Mouse (Mus musculus): ENCODE measurements around the gene Mcm9.
A peak's percentile ranks its signal among the peaks of the same experiment; 100 is the strongest.

Gene Mcm9

DNA sequence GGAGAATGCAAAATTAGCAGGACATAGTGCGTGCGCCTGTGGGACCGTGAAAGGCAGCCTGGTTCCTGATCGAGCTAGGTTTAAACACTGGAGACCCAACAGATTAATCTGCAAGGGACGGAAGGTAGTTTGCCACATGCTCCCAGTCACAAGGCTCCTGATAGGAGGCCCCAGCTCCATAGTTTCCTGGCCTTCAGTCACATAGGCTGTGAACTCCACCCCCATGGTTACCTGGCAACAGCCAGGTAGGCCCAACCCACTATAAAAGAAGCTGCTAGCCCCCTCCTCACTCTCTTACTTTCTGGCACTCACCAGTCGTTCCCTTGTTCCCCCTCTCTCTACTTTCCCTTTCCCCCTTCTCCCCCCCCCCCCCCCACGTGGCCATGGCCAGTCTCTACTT lies 50.1 kb downstream of the Mcm9 start:
- no peak for DNase-seq (ENCODE audit: low spot score in 2 of 2)

DNA sequence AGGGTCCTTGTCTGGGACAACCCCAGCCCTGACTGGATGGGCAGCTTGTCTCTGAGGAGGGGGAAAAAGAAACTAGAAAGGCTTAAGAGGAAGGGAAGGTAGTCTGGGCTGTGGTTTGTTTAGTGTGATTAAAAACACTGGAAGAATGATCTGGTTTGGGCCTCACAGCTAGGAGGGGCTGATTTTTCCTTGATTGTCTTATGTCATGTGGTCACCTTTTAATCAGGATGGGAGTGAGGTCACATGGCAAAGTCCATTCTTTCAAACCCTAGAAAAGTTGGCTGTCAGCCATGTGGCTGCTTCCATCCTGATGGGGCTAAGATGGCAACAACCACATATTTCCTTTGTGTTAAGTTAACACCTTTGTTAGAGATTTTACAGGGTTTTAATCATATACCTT lies 61.7 kb downstream of the Mcm9 start:
- DNase-seq (ENCODE audit: low spot score in 2 of 2), result no peak

DNA sequence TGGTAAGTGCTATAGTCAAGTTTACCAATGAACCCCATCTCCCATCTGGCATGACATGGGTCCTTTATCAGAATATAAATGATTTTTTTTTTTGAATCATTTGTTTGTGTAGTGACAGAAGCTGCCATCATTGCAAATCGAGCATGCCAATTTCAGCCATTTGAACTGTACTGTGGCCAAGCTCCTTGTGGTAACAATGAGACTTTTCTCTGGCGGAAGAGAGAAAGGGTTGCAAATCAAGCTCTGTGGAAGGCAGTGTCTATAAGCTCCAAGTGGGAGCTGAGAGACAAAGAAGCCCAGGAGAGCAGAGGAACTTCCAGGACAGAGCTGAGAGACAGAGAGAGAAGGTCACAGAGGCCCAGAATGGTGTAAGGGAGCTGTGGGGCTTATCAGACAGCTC lies 64.7 kb downstream of the Mcm9 start:
- DNase-seq (ENCODE audit: low spot score in 2 of 2), result no peak

DNA sequence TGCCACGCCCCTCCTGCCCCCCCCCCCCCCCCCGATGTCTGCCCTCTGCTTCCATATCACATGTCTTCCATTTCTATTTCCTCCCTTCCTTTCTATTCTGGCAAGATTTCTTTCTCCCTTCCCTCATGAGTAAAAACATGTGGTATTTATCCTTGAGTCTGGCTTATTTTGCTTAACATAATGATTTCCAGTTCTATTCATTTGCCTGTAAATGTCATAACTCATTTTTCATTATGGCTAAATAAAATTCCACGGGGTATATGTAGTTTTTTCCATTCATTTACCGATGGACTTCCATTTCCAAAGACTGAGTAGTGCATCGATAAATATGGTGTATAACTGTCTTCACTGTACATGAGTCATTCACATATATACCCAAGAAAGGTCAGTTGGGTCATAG lies 68.2 kb downstream of the Mcm9 start:
- DNase-seq (ENCODE audit: low spot score in 2 of 2), result no peak

DNA sequence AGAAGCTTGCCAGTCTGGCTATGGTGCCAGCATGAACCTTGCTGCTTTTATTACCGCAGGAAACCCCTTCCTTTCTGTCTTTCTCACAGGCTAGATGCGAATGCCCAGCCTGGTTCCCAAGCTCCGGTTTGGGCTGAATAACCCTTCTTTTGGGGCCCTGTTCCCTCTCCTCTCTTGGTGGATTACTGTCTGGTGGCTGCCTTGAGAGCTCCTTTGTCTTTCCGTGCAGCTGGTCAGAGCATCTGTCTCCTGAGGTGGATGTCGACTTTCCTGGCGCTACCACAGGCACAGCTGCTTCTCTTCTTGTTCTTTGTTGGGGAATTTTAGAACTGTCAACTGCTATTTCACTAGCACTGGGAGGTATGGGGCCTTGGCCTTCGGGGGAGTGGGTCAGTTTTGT lies 92.6 kb downstream of the Mcm9 start:
- DNase-seq (ENCODE audit: low spot score in 2 of 2), result no peak

DNA sequence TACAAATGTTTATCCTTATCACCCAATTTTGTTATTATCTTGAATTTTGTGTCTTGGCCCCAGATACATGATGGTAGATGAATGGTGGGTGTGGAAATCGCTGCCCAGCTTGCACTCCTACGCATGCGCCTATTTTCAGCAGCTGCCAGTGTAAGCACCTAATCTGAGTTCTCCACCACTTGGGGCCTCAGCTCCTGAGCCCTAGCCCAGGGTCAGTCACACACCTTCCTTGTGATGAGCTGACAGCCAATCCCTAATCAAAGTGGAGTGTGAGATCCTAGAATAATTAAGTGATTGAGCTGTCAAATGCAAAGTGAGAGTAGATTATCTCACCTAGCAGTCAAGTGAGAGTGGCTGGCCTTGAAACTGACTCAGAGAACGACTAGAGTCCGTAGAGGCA lies 97.9 kb downstream of the Mcm9 start:
- no peak for DNase-seq (ENCODE audit: low spot score in 2 of 2)

DNA sequence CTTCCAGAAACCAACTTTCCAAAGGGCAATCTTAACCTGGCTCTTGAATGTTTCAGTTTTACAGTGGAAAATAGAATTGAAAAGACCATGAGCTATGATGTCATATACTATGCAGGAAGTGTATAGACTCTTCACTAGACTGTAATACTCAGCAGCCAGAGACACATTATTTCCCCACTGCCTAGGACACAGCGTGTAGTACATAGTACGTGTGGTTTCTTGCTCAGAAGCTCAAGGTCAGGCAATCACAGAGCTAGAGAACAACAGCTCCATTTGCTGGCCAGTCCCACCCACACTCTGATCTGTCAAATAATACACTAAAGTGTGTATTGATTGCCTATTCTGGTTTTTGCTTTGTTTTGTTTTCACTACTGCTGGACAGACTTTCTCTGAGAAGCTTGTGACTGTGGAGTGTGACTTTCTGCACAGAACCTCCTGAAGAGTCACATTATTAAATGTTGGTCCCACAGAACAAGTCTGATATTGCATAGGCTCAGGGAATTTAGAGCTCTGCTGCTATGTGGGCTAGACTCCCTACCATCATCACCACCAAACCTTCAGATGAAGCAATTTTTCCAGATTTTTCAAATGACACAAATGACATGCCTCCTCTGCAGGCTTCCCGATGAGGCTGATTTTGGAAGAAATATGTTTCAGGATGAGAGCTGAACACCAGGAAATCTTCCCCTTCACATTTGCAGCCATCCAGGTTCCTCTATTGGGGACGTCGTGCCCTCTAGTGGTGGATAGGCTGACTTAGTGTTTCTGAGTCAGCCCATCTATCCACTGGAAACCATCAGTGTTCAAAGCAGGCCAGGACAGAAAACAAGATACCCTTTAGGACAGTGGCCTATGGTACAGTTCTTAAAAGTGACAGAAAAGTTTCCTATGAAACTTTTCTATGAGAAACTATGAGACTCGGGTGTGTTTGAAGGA lies 102.1 kb downstream of the Mcm9 start:
- peak; percentile 10 to 85 for DNase-seq (ENCODE audit: low spot score in 2 of 2)

DNA sequence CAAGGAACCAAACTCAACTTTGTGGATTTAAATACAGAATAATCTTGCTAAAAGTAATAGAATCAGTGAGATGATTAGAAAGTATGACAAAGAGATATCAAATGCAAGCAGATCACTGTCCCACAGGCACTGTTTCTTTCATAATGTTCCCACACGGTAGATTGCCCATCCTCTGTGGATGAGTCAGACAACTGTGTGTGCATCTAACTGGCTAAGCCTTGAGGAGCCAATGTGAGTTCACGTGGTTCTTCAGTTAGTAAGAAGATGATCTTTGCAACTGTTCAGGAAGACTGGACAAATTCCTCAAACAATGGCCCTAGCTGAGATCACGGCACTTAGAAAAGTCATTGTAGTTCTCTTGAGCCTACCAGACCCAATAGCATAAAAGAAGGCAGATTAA lies 102.9 kb downstream of the Mcm9 start:
- no peak for DNase-seq (ENCODE audit: low spot score in 2 of 2)

DNA sequence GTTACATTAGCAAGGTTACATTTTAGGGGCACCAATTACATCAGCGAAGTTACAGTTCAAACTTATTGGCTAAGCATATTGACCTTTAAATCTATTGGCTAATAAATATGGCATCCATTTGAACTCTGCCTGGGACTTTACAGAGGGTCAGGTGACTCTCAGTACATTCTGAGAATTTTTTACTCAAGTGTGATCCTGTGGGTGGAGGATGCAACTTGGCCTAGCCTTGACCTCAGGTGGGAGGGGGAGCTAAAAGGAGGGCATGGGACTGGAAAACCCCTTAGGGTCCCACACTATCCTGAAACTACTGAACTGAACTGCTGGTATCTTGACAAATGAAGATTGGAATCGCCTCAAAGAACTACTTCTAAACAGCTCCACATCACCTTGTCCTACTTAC lies 103.9 kb downstream of the Mcm9 start:
- DNase-seq (ENCODE audit: low spot score in 2 of 2), result no peak

DNA sequence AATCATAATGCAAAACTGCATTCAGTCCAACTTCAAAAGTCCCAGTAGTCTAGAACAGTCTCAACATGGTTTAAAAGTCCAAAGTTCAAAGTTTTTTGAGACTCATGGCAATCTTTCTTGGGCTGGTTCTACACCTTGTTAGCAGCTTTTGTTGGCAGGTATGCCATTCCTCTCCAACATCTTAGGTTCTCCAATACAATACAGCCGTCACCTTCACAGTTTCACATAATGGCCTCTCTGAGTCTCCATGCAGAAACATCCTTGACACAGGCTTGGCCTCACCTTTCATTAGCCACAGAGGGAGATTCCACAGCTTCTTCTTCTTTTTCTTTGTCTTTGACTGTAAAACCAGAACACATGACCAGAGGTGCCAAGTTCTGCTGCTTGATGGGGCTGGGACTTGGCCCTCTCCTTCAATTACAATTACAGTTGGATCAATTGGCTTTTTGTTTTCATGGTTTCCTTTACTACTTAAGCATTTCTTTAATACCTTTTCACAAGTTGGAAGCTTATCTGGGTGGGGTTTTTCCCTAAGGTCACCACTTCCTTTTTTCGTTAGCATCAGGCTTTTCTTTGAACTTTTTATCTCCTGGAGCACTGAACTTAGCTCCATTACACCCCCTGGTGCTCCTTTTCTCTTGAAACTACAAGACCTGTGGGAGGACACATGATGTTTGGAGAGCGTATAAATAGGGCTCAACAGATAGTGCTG lies 104.8 kb downstream of the Mcm9 start:
- DNase-seq (ENCODE audit: low spot score in 2 of 2), result no peak

DNA sequence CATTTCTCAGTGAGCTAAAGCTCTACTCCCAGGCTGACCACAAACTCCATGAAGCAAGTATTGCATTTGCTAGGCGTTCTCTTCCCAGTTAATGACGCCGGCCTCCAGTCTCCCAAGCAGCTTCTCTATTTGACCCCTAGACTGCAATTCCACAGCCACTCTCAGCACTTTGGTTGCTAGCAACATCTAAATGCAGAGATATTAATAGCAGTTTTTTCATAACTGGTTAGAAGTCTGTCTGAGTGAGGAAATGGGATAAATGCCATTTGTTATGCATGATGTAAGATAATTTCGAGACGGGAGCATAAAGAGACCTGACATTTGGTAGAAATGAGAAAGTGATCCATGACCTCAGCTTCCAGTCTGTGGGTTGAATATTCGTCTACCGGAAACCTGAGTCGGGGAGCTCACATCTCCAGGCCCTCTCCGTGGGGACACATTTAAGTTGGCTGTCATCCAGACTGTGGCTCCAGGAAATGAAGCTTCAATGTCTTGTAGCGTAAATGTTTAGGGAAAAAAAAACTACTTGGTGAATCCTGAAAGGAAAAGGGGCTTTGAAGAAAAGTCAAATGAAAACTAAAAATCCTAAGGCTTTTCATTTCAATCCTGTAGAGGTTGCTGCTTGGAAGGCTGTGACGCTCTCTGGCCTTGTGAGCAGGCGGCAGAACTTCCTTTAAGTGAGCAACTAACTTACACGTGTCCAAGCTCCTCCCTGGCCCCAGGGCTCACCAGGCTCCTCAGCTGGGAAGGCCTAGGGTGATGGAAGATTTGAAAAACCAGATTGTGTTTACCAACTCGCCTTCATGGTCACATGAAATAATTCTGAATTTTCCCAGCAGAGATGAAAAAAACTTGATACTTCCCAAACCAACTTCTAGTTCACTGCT lies 110.9 kb downstream of the Mcm9 start:
- DNase-seq (ENCODE audit: low spot score in 2 of 2), result no peak

DNA sequence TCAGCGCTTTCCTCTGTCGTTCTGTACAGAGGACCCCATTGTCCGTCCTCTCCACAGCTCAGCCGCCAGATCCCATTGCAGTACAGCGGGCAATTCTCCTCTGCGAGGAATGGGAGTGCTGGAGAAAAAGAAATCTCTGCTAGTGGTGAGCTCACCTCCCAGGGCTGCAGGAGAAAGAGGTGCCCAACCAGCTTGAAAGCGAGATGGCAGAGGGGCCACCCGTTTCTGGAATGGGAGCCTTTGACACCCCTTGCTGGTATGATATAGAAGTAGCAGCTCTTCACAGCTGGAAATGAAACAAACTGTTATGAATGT lies 111.7 kb downstream of the Mcm9 start:
- no peak for DNase-seq (ENCODE audit: low spot score in 2 of 2)

DNA sequence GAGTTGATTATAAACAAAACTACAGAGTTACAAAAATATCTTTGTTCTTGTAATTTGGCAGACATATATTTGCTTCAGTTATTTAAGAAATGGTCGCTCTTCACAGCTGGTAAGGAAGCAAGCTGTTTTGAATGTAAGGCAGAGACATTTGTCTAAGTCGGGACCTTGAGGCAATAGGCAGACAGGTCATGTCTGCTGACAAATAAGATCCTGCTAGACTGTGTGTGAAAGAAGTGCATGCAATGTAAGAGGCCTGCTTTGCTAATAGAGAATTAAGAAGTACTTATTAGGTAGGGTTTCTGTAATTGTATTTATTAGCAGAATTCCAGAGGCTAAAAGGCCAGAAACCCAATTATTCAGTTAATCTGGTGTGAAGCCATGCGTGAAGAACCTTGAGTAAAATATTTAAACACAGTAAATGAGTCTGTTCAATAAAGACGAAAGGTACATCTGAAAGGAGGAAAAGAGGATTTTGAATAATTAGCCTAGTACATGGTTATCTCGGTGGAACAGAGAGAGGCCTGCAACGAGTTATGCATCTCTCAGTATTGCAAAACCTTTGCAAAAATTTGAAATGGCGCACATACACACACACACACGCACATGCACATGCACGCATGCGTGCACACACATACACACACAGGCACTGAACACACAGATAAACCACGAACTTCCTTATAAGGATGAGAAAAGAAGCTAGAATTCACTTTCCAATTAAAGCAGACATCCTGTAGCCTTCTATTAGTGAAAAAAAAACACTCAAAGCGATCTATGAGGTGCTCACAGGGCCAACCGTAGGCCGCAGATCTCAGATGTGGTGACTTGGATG lies 112.3 kb downstream of the Mcm9 start:
- no peak for DNase-seq (ENCODE audit: low spot score in 2 of 2)

DNA sequence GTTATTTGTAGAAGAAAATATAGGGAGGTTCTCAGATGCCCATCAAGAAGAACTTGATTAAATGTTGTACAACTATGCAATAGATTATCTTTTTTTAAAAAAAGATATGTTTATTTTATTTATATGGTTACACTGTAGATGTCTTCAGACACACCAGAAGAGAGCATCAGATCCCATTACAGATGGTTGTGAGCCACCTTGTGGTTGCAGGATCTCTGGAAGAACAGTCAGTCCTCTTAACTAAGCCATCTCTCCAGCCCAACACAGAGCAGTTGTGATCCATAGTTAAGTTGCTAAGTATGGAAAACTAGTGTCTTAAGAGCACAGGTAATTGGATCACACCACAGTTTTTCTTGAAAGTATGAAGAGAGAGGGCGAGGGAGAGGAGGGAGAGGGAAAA lies 117.7 kb downstream of the Mcm9 start:
- DNase-seq (ENCODE audit: low spot score in 2 of 2), result no peak

DNA sequence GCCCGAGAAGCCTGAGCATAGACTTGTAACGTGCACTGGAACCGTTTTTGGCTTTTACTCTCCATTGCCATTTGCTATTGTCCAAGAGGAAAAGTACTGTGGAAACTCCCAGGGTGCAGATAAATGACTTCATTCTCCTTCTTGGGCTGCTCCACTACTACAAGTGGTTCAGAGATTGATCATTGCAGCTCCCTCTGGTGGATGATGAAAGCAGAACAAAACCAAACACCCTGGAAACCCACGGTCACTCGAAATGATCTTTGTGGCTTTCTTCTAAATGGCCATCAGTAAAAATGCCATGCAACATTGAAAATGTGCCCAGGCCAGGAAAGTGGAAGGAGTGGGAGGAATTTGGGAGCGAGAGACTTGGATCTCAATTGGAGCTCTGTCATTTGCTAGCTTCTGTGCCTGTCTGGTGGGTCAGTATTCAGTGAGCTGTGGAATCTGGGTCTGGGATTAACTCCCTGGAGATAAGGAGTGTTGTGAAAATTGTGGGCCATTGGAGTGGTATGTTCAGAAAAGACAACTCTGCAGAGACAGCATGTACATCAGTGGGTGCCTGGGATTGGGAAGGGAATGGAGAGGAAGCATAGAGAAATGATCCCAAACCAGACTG lies 121.0 kb downstream of the Mcm9 start:
- DNase-seq (ENCODE audit: low spot score in 2 of 2), result peak in 1 of 2 experiments; percentile 78

DNA sequence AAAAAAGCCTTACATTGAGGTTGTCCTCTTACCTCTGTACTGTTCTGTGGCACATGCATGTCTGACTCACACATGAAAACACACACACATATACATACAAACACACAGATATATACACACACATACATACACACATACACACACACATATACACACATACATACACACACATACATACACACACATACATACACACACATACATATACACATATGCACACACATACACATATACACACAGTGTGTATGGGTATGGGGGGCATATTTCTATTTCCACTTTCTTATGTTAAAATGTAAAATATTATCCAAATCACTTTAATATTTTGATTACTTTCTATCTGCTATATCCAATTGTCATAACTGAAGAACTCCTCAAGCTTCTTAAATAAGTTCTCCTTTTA lies 121.6 kb downstream of the Mcm9 start:
- DNase-seq (ENCODE audit: low spot score in 2 of 2), result no peak

DNA sequence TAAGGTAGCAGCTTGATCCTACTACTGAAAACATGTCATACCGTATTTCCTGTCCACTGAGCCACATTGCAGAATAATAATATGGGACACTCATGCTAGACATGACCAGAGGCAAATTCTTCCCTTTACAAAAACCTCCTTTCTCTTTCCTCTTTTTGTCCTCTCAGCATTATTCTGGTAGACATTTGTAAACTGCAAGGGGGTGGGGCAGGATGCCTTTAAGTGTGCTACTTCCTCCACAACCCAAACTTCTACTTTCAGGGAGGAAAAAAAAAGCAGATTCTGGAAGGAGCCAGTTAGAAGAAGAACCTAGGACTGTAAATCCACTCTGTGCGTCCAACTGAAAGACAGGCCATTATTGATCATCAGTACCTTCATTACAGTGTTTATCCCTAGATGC lies 124.7 kb downstream of the Mcm9 start:
- DNase-seq (ENCODE audit: low spot score in 2 of 2), result no peak

DNA sequence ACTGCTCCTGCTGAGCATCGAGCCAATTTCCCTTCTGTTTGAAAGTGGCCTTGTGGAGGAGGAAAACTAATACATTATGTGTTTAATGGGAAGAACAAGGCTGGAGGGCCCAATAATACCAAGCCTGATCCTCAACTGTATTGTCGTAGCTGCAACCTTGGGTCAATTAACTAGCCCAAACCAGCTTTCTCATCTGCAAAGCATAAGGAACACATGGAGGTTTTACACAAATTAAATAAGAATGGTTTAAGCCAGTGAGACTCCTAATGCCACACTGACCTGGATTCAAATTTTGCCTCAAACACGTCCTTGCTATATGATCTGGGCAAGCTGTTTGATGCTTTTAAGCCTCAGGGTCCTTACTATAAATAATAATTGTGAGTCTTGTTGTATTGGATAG lies 125.2 kb downstream of the Mcm9 start:
- DNase-seq (ENCODE audit: low spot score in 2 of 2), result no peak

DNA sequence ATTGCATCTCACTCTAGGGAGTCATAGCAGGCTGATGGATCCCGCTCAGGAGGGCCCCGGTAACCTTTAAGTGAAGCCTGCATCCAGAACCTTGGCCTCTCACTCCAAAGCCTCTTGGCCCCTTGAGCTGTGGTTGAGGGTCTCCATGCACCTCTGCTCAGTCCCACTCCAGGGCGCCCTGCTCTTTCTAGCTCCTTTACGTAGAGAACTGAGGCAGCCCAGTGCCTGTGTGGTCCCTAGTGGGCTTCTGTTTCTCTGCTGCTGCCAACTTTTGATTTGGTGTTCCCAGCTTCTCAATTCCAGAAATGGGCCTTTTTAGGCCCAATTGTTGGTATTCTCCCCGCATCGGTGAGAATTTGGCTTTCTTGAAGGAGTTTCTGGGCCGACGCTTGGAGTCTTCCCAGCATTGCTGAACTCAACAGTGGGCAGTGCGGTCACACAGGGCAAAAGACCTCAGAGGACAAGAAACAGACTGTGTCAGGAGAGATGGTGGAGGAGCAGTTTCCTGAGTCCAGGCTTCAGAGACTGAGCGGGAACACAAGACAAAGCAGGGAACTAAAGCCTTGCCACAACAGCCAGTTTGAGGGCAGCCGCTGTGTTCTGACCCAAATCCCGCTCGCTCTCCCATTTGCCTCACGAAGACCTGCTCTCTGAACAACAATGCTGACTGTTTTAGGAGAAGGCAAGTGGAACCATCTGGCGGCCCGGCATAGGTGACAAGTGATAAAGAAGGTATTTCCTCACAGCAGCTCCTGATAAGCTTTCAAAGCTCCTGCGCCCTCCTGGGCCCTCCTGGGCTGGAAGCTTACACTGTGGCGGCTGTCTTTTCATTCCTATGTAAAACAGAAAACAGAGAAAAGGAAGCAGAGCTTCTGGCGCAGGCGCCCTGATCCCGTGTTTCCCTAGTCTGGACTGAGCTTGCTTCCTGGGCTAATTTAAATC lies 127.1 kb downstream of the Mcm9 start:
- peak; percentile 27 to 36 for DNase-seq (ENCODE audit: low spot score in 2 of 2)

DNA sequence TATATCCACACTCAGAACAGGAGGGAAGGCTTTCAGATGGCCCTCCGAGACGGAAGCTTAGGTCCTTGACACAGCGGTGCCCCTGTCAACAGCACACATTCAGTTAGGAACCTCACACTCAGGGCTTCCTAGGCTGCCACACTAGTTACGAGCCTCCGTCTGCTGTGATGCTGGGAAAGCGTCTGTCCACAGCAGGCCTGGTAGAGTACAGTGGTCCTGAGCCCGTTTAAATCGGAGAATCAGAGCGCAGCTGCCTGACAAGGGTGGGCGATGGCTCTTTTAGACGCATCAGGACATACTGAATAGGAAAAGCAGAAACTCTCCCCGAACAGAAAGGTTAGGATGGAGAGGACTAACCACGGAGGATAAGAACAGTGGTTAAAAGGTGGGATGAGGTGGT lies 127.8 kb downstream of the Mcm9 start:
- DNase-seq (ENCODE audit: low spot score in 2 of 2), result no peak
